Mouse (Mus musculus) neural tube, embryonic 10.5 days (tissue): ENCODE measurements at regions not wholly inside any gene's neighbourhood (a gene's known extent, or its start where the extent isn't known, plus 50 kb on each side); places are given as distances from the start of the nearest gene placed in this dataset.

ENCODE experiments used
- DNase-seq: peaks from one replicate; pipeline ENCODE4 v3.0.0-alpha.2; 2017; ENCODE audit warnings: low spot score; ENCODE audit errors: extremely low spot score

DNA sequence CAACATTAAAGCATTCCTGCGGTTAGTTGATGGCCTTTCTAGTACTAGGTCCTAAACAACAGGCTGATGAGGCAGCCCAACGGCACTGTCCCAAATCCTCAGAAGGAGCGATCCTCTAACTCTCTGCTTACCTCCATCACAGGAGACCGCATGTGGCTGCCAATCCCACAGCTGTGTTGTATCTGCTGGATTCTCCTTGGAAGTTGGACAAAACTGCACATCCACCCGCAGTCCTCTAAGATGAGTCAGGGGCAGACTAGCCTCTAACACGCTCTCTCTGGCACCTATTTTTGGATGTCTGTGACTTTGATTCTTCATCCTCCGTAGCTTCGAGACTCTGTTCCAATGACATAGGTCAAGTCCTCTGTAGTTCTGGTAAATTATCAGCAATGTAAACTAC is 432.5 kb downstream of the Fgf9 start:
- DNase-seq: no peak

DNA sequence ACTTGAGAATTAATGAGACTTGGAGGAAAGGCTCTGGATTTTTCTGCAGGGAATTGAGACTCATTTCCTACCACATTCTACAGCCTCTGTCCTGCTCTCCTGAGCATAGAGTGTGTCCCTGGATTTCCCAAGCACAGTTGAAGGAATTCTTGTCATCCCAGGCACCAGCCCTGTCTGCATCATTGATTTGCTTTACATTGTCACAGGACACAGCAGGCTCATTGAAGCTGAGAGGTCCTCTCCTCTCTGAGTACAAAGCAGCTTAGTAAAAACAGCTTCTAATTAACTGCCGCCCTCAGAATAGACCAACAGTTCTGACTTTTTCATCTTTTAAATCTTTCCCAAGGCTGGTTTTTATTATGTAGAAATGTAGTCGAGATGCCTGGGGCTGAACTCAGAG is 429.7 kb downstream of the Fgf9 start:
- DNase-seq: no peak

DNA sequence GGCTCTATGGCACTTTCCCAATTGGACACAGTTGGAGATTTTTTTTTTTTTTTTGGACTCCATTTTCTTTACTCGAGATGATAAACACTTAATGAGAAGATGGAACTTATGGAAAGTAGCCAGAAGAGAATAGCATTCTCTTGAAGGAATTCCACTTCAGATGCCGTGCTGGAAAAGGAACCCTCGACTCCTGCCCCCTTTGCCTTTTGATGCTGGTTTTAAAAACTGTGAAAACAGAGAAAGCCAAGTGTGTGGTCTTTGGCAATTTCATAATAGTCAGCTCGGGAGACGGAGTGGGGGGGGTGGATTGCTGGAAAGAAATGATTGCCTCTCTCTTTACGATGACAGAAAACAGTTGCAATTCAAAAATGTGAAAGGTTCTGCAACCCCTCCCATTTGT is 429.2 kb downstream of the Fgf9 start:
- no peak for DNase-seq

DNA sequence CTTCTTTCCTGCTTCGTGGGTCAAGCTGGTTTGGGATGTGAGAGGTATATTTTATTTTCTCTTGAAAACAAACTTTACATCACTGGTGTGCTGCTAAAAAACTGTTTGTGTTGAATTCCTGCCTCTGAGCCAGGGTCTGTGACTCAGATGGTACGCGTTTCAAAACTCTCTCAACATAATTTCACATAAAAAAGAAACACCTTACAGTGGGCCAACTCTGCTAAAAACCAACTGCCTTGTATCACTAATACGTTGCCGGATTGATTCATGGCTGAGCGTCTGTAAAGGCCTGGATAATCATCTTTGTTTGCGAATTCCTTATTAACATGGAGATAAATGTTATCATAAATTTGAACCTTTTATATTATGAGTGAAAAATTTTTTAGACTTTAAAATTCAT is 428.7 kb downstream of the Fgf9 start:
- no peak for DNase-seq

DNA sequence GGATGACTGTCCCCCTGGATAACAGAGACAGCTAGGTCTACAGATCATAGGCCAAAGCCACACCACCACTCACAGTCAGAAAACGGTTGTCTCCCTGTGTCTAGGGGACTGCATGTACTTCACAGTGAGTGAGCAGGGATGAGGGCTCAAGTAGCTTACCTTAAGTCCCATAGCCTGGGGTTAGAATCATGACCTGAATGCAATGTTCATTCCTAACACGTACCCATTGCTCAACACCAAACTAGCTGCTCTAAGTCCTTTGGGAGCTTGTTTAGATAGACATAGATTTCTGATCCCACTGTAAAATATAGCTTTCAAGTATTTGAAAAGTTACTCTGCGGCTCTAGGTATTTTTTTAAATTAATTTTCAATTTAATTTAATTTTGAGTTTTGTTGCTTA is 426.6 kb downstream of the Fgf9 start:
- DNase-seq: no peak

DNA sequence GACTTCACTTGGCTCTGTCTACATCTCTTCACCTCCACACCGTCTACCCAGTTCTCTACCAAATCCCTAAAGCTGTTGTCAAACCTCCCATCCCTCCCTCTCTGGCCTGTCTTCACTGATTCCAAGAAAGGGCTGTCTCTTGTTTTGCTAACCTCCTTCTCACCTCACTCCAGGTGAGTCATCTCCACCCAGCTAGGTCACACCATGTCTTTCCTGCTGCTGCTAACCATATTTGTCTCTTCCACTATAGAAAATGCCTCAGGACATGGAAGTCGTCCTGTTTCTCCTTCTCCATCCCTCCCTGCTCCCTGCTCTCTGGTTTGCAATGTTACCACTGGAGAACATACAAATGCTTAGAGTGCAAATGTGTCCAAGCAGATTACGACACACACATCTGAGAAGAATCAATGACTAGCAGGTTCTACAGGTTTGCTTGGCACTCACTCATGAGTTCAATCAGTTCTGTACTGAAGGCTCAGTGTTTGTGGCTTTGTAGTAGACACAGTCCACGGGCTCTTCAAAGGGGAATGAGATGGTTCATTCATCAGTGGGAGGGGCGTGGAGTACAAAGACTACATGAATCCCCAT is 424.1 kb downstream of the Fgf9 start:
- no peak for DNase-seq

DNA sequence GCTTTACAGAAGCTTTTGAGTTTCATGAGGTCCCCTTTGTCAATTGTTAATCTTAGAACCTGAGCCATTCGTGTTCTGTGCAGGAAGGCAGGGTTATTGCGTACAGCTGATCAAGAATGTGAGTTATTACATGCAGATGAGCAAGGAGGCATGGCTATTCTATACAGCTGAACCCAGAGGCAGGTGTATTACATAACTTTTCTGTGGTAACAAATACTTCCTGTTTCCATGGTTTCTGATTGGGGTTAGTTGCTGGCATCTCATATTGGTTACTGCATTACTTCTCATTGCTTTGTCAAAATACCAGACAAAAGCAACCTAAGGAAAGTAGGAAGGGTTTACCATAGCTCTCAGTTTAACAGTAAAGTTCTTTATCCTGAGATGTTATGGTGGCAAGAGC is 421.8 kb downstream of the Fgf9 start:
- DNase-seq: no peak

DNA sequence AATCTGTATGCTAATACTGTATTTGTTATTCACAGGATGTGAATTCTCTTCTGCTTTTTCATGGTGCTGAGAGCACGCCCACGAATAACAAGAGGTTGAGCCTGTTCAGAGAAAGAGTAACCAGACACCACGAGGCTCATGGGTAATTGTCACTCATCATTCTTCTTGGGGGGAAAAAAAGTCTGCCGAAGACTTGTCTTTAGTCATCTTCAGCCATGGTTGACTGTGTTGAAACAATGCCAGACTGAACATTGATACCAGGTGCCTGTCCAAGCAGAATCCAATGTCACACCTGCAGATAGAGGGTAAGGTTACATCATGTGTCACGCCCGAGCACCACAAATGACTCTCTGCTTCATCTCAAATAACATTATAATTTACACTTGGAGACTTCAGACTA is 418.5 kb downstream of the Fgf9 start:
- DNase-seq: no peak

DNA sequence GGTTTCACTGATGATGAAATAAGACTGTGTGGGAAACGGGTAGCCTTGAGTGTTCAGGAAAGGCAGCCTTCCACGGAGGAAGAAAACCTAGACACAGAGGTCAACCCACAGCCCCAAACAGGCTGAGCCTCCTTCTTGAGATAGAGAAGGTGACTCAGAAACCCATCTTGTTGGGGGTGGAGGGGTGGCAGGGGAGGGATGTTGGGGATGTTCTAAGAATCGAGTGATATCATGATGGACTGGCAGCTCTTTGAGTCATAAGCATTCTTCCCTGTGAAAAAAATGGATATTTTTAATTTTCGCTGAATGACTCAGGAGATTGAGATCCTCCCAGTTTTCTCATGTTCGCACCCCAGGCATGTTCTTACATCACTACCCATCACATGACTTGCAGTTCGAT is 417.5 kb downstream of the Fgf9 start:
- DNase-seq: no peak

DNA sequence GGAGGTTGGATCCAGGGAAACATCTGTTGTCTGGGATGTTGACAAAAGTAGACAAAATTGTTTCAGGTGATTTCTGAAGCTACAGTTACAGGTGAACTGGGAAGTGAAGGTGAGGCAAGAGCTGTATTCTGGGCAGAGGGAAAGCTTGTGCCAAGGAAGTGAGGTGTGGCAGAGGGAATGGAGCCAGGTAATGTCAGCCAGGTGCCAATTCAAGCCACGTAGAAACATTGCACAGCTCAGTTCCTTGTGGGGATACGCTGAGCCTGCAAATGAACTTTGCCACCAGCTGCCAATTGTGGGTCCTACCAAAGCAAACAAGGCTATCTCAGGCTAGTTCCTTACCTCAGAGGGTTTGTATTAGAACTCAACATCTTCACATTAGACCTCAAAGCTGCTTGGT is 410.1 kb downstream of the Fgf9 start:
- DNase-seq: no peak

DNA sequence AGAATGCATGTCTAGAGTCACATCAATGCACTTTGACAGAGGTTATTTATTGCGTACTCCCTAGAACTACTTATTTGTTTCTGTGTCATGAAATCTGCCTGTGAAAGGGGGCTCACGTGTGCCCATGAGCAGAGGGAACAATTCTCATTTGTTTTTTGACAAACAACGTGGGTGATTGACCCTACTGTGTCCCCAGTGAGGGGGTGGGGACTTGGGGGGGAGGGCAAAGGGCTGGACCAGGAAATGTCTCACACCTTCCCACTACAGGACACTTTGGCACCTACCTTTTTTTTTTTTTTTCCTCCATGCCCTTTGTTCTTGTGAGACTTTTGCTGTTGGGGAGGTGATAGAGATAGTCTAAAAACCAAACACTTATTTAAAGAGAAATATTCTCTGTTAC is 400.3 kb downstream of the Fgf9 start:
- DNase-seq: no peak

DNA sequence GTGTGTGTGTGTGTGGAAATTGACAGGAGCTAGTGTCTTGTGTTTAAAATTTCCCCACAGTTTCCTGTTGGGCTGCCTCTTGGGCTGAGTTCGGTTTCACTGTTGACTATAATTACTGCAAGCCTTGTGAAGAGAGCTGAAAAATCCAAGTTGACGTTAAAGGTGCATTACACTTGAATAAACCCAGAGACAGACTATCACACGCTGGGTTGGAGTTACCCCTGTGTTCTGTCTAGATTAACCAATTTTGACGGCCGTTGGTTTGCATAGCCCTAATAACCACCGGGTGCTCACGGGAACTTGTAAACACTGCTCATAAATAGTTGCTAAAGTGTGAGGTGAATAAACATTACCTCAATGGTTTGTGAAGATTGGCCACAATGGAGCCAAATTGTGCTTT is 398.1 kb downstream of the Fgf9 start:
- no peak for DNase-seq

DNA sequence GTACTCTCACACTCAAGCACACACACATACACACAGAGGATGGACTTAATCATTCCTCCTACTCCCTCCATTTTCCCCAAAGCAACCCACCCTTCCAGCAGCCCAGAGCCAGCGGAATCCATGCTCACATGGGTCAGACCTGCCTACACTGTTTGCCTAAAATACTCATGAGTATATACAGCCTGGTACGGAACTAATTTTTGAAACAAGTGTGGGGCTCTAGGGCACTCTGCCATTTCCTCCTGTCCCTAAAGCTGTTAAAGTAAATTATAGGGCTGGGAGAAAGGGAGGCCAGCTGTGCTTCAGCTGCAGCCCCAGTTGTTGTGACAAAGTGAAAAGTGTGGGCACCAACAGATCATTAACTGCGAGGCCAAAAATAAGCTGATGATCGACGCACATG is 397.5 kb downstream of the Fgf9 start:
- no peak for DNase-seq

DNA sequence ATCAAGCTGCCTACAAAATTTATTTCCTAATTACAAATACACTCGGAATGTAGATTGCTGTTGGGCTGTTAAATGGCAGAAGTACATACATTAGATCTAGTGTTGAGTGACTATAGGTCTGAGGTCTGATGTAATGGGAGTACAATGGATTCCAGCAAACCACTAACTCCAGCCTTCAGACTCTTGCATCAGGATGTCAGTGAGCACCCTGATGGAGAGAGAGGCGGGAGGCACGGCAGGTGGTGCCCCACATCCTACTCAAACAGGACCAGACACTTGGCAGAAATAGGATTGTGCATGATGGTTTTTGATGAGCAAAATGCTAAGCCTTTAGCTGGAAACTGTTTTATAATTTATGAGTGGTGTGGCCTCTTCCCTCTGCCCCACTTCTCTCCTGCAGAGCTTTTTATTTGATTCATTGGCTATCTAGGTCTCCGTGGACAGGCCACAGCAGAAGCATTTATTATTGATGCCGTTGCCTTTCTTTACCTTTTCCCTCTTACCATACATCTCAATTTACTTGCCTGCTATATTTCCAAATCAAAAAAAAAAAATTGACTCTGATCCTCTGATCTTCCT is 376.5 kb downstream of the Fgf9 start:
- DNase-seq: no peak

DNA sequence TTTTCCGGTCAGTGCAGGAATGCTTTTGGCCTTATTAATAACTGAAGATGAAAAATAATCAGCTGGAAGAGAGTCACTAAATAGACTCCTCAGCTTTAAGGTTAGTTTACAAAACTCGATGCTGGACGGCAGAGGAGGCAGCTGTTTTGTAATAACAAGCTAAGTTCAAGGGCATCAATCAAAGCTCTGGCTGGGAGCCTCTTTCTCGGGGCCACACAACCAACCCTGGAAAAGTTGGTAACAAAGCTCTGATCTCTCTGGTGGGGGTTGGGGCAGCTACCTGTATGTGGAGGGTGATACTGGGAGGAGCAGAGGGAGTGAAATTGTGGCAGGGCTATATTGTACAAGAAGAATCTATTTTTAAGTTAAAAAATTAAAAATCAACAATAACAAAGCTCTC is 374.1 kb downstream of the Fgf9 start:
- DNase-seq: no peak

DNA sequence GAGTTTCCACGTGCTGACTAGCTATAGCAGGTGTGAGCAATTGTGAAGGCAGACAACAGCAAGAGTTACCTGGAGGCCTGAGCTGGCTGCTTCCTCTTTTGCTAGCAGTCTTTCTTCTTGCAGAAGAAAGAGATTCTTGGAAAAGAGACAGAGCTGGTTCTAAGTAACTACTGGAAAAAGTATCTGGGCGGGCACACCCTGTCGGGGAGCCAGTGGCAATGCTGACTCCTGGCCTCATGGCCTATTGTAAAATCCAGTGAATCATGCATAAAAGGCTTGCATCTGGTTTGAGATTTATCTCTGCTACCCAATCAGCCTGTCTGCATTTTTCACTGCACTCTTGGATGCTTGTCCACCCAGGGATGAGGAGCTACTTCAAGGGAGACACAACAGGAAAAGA is 372.2 kb downstream of the Fgf9 start:
- DNase-seq: no peak

DNA sequence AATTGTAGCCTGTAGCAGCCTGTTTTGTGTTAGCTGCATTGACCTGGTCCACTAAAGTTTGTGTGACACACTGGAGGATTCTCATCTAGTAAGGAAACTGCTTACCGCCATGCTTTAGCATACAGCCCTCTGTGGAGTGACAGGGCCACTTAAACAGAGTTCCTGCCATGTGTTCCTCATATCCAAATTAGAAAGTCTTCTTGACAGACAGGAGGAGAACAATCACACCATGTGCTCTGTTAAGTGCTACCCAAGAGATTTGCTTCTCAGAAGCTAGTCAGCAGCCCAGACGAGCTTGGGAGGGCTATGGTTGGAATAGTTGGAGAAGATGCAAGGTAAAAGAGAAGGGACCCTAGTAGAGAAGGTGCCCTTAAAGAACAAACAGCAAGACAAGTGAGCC is 369.6 kb downstream of the Fgf9 start:
- DNase-seq: no peak

DNA sequence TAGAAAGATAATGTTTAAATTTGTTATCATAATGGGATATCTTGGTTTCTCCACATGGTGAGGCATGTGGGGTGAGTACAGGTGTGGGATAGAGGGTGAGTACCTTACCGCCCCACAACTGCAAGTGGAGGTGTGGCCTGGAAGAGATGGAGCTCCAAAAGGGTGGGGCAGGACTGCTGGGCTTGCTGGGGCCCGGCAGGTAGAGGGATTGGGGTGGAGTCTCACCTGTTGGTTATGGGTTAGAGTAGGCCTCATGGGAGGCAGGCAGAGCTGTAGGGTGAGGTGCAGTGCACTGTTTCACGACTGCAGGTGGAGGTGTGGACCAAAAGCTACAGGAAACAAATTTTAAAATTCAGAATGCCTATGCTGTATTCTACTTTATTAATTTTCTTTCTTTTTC is 365.7 kb downstream of the Fgf9 start:
- DNase-seq: no peak

DNA sequence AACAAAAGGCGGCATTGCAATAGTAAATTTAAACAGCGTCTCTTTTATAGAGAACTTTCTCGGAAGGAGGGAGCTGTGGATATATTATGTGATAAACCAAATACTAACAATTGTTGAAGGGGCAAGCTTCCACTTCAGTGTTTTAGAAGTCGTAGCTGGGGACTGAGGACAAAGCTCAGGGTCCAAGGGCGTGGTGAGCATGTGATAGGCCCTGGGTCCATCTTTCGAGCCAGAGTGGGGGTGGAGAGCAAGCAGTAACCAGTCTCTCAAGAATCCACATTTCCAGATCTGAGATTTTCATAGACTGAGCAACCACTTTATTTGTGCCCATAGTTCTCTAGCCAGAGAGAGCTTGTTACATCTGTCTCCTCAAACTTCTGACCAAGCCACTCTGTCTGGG is 356.1 kb downstream of the Fgf9 start:
- no peak for DNase-seq

DNA sequence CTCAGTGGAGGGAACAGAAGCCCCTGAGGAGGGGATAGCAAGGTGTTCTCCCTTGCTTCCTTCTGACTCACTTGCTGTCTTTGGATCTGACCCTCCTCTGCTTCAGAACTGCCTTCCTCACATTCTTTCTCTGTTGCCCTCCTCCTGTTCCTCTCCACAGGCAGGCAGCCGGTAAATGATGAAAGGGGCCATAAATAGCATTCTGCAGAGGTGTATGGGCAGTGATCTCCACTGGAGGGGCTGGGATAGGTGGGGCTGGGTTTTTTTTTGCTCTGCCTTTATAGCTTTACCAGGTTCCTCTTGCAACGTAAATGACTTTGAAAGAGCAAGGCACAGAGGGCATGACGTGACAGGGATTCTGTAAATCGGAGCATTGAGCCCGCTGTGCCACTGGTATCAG is 351.6 kb downstream of the Fgf9 start:
- DNase-seq: no peak

DNA sequence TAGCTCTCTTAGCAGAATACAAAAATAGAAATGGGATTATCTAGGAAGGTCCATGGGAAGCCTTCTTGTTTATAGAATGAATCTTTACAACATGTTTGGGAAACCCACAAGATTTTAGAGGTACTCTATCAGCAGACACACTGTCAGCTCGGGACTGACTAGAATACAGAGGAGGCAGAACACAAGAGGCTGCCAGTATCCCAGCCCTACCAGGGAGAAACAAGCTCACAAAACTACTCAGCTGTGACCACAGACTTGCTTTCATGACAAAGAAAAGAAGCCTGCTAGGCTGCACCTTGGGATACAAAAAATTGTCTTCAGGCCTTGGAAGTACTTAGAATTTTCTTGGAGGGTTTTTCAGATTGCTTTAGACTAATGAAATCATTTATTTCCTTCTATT is 347.2 kb downstream of the Fgf9 start:
- no peak for DNase-seq

DNA sequence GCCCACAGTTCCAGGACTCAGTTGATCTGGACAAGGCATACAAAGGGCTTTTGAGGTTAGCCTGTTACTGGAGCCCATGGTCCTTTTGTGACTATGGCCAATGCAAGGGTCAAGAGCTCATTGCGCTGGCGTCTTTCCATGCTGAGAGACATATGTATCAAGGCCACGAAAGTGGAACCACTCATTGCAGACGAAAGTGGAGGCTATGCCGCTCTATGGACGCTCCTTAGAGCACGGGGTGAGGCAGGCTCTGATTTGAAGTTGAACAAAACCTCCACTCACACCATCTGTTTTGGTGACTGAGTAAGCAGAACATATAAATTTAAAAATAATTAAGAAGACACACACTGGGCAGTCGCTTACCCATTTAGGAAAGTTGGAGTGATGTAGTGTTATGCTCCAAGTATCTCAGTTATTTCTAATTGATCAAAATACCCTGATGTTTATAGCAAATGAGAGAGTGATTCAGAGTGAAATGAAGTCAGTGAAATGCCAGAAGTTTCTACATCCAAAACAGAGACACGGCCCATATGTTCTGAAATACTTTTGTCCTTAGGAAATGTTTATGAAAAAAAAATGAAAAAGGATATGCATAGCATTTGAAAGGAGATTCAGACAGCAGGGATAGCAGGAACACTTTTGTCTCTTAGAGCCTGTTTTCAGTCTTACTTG is 321.8 kb downstream of the Fgf9 start:
- no peak for DNase-seq

DNA sequence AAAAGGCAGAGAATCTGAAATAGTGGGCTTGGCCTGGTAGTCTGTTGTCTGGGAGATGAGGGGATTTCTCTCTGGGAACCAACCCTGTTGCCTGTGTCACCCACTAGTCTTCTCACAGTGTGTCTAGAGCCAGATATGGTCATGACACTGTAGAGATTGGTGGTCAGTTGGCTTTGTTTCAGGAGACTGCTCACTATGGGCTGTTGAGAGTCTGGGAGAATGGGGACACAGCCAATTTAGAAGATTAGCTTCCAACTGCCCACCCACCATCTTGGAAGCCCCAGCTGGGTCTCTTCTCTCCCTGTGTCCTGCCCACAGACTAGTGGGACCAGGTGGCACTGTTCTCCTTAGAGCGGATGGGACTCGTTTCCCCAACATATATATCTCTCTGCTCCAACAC is 320.4 kb downstream of the Fgf9 start:
- no peak for DNase-seq
